Mouse (Mus musculus): ENCODE measurements around the gene Sik3. TPM values are rescaled to one million over a fixed set of nuclear protein-coding genes. Genes with fewer than 3 reads are reported as not detected.

Sik3 gene
- total and polyA plus RNA-seq, 3 experiments: 30.7 to 81.1 (median 62.1) TPM

GRCm38 (mm10) chr9:46144976-46145375 lies 132.4 kb downstream of the Sik3 start:
- no peak overlapping the region for H3K4me3 ChIP-seq
- no peaks in the 10 kb centered on the region for H3K27me3 ChIP-seq (ENCODE audit: control insufficient read depth, insufficient read depth, low read length)
- no peak overlapping the region for H3K27ac ChIP-seq
- peaks cover 29% of the 10 kb centered on the region for H3K36me3 ChIP-seq (ENCODE audit: control insufficient read depth, insufficient read depth, low read length)
- 87% methylated on average over 6 of the region's 6 CpGs for WGBS
- H3K79me2 ChIP-seq (replicated peaks; ENCODE audit: control insufficient read depth, insufficient read depth, low read length): 0 out of 2 replicates have a peak, but pooled peaks cover 2% of the 10 kb centered on the region
- intact Hi-C loops (cut with DNase I): loop anchor here (5.0 kb wide), 1 partner anchor 33 kb away; no protein-coding TSS in a partner anchor
- H3K9ac ChIP-seq (ENCODE audit: low read depth, low read length): no peak overlapping the region
- no peak for DNase-seq
- H3K4me1 ChIP-seq (ENCODE audit: control insufficient read depth, insufficient read depth, low read length): peaks cover 27% of the 10 kb centered on the region
- TF ChIP-seq EP300 (IDR thresholded peaks at IDR 0.05; ENCODE audit: insufficient read depth, low read depth, low read length): no peak
- TF ChIP-seq POLR2A (IDR thresholded peaks at IDR 0.05; ENCODE audit: insufficient read depth, low read depth, low read length): no peak
- TF ChIP-seq CTCF (IDR thresholded peaks at IDR 0.05): no peak

- 61% methylated on average over 3 of the region's 3 CpGs for WGBS
- H3K79me2 ChIP-seq (replicated peaks; ENCODE audit: control insufficient read depth, insufficient read depth, low read length): 0 out of 2 replicates have a peak, but pooled peaks cover 2% of the 10 kb centered on the region
- H3K4me1 ChIP-seq (ENCODE audit: control insufficient read depth, insufficient read depth, low read length): peaks cover 37% of the 10 kb centered on the region
- H3K36me3 ChIP-seq (ENCODE audit: control insufficient read depth, insufficient read depth, low read length): peaks cover 31% of the 10 kb centered on the region
- intact Hi-C loops (cut with DNase I): loop anchor here (2.0 to 5.0 kb wide), 2 partner anchors 16 to 34 kb away; no protein-coding TSS in a partner anchor
- no peak overlapping the region for H3K9ac ChIP-seq (ENCODE audit: low read depth, low read length)
- DNase-seq: peak in 1 of 2 experiments; percentile 27
- no peak overlapping the region for H3K4me3 ChIP-seq
- H3K27me3 ChIP-seq (ENCODE audit: control insufficient read depth, insufficient read depth, low read length): no peaks in the 10 kb centered on the region
- H3K27ac ChIP-seq: peak overlapping the region; percentile 45
- no peak for TF ChIP-seq EP300 (IDR thresholded peaks at IDR 0.05; ENCODE audit: insufficient read depth, low read depth, low read length)
- no peak for TF ChIP-seq POLR2A (IDR thresholded peaks at IDR 0.05; ENCODE audit: insufficient read depth, low read depth, low read length)
- TF ChIP-seq CTCF (IDR thresholded peaks at IDR 0.05): no peak
These were observed 133.8 kb downstream of the Sik3 start for GRCm38 (mm10) chr9:46146437-46146836.

- 91% methylated on average over 4 of the region's 4 CpGs for WGBS
- no peak for TF ChIP-seq EP300 (IDR thresholded peaks at IDR 0.05; ENCODE audit: insufficient read depth, low read depth, low read length)
- no peak for TF ChIP-seq CTCF (IDR thresholded peaks at IDR 0.05)
- TF ChIP-seq POLR2A (IDR thresholded peaks at IDR 0.05; ENCODE audit: insufficient read depth, low read depth, low read length): no peak
- Histone ChIP-seq H3K4me3 (no peak overlapping the region), H3K36me3 (ENCODE audit: control insufficient read depth, insufficient read depth, low read length) (peaks cover 34% of the 10 kb centered on the region), H3K79me2 (replicated peaks; ENCODE audit: control insufficient read depth, insufficient read depth, low read length) (0 out of 2 replicates have a peak, but pooled peaks cover 2% of the 10 kb centered on the region), H3K4me1 (ENCODE audit: control insufficient read depth, insufficient read depth, low read length) (peaks cover 41% of the 10 kb centered on the region), H3K9ac (ENCODE audit: low read depth, low read length) (no peak overlapping the region), H3K27me3 (ENCODE audit: control insufficient read depth, insufficient read depth, low read length) (no peaks in the 10 kb centered on the region), H3K27ac (peak overlapping the region; percentile 47; the same call in 1 of the 2 replicates)
- intact Hi-C loops (cut with DNase I): loop anchor here (5.0 kb wide), 1 partner anchor 36 kb away; no protein-coding TSS in a partner anchor
- no peak for DNase-seq
These were observed 136.1 kb downstream of the Sik3 start for GRCm38 (mm10) chr9:46148723-46149122.

GRCm38 (mm10) chr9:46149392-46149791 lies 136.8 kb downstream of the Sik3 start:
- Histone ChIP-seq H3K36me3 (ENCODE audit: control insufficient read depth, insufficient read depth, low read length) (peaks cover 34% of the 10 kb centered on the region), H3K4me1 (ENCODE audit: control insufficient read depth, insufficient read depth, low read length) (peaks cover 41% of the 10 kb centered on the region), H3K9ac (ENCODE audit: low read depth, low read length) (no peak overlapping the region), H3K27ac (peak overlapping the region; percentile 47), H3K4me3 (no peak overlapping the region), H3K79me2 (replicated peaks; ENCODE audit: control insufficient read depth, insufficient read depth, low read length) (0 out of 2 replicates have a peak, but pooled peaks cover 2% of the 10 kb centered on the region), H3K27me3 (ENCODE audit: control insufficient read depth, insufficient read depth, low read length) (no peaks in the 10 kb centered on the region)
- DNase-seq: peak in 1 of 2 experiments; percentile 24
- TF ChIP-seq CTCF (IDR thresholded peaks at IDR 0.05) (peak; percentile 22), EP300 (IDR thresholded peaks at IDR 0.05; ENCODE audit: insufficient read depth, low read depth, low read length) (0 out of 2 replicates have a peak, but pooled peaks have one; percentile 13), POLR2A (IDR thresholded peaks at IDR 0.05; ENCODE audit: insufficient read depth, low read depth, low read length) (no peak)
- intact Hi-C loops (cut with DNase I): loop anchor here (5.0 kb wide), 1 partner anchor 37 kb away; no protein-coding TSS in a partner anchor
- WGBS: 36% methylated on average over 5 of the region's 5 CpGs

- TF ChIP-seq EP300 (IDR thresholded peaks at IDR 0.05; ENCODE audit: insufficient read depth, low read depth, low read length): 0 out of 2 replicates have a peak, but pooled peaks have one; percentile 32
- TF ChIP-seq POLR2A (IDR thresholded peaks at IDR 0.05; ENCODE audit: insufficient read depth, low read depth, low read length): no peak
- no peak for TF ChIP-seq CTCF (IDR thresholded peaks at IDR 0.05)
- 7% methylated on average over 7 of the region's 7 CpGs for WGBS
- Histone ChIP-seq H3K4me1 (ENCODE audit: control insufficient read depth, insufficient read depth, low read length) (peaks cover 42% of the 10 kb centered on the region), H3K36me3 (ENCODE audit: control insufficient read depth, insufficient read depth, low read length) (peaks cover 34% of the 10 kb centered on the region), H3K9ac (ENCODE audit: low read depth, low read length) (0 out of 2 replicates have a peak overlapping the region, but pooled peaks have one; percentile 23), H3K27ac (peak overlapping the region; percentile 47), H3K27me3 (ENCODE audit: control insufficient read depth, insufficient read depth, low read length) (no peaks in the 10 kb centered on the region), H3K79me2 (replicated peaks; ENCODE audit: control insufficient read depth, insufficient read depth, low read length) (no peaks in the 10 kb centered on the region), H3K4me3 (no peak overlapping the region)
- intact Hi-C loops (cut with DNase I): no loop called here
- peak; percentile 48 to 62 for DNase-seq
These were observed 137.5 kb downstream of the Sik3 start for GRCm38 (mm10) chr9:46150116-46150515.
